Mouse (Mus musculus) olfactory bulb, adult 2 months (tissue): ENCODE results near the gene Cntn5. TPM values are rescaled to one million over a fixed set of nuclear protein-coding genes. Genes with fewer than 3 reads are reported as not detected.

ENCODE experiments used
- H3K27ac ChIP-seq: fragments of 200-500 bp; 2 replicates; pipeline ENCODE4 v1.5.1; 2012; ENCODE audit warnings: low read depth, low read length; ENCODE audit not compliant: insufficient read depth
- H3K4me1 ChIP-seq: fragments of 200-500 bp; 2 replicates; pipeline ENCODE4 v1.6.1; 2012; ENCODE audit warnings: low read length; ENCODE audit not compliant: control insufficient read depth, insufficient read depth
- H3K4me3 ChIP-seq: fragments of 200-500 bp; 2 replicates; pipeline ENCODE4 v1.5.1; 2012; ENCODE audit warnings: mild to moderate bottlenecking, low read depth, low read length, moderate library complexity; ENCODE audit not compliant: insufficient read depth
- CTCF ChIP-seq: fragments of 200-500 bp; IDR thresholded peaks from 2 replicates; pipeline ENCODE4 v1.5.1; 2012; ENCODE audit warnings: low read depth, mild to moderate bottlenecking, low read length, moderate library complexity; ENCODE audit not compliant: insufficient read depth
- POLR2A ChIP-seq: fragments of 200-500 bp; IDR thresholded peaks from 2 replicates; pipeline ENCODE4 v1.6.1; 2012; ENCODE audit warnings: mild to moderate bottlenecking, low read depth, low read length, moderate library complexity; ENCODE audit not compliant: insufficient read depth
- WGBS: fragments of 180-500 bp; shearing (Covaris S2); methylation state at CpG from one replicate; pipeline ENCODE4 v1.1.7; 2018; 5-methylcytosine and 5-hydroxymethylcytosine counted together
- polyA plus RNA-seq: library from polyadenylated mRNA; stranded (reverse); fragments of >200 nt; gene quantifications from 2 replicates; pipeline ENCODE4 v1.2.4, GENCODE M21; 2012; ENCODE audit warnings: low replicate concordance; ENCODE audit not compliant: missing spikeins, insufficient read depth, insufficient read length

The Cntn5 gene
- polyA plus RNA-seq, 1 experiment: not detected

- Histone ChIP-seq H3K27ac (no peak overlapping the region), H3K4me3 (no peak overlapping the region), H3K4me1 (peaks cover 2% of the 10 kb centered on the region; the same call in 1 of the 2 replicates)
- no peak for TF ChIP-seq POLR2A
- no peak for TF ChIP-seq CTCF
- WGBS: 19% methylated on average over 13 of the region's 13 CpGs
Measured at GRCm38 (mm10) chr9:9673277-9674049, 1231.1 kb downstream of the Cntn5 start.

GRCm38 (mm10) chr9:9653463-9653862, 1251.1 kb downstream of the Cntn5 start:
- TF ChIP-seq POLR2A: no peak
- TF ChIP-seq CTCF: no peak
- Histone ChIP-seq H3K4me1 (no peaks in the 10 kb centered on the region), H3K4me3 (no peak overlapping the region), H3K27ac (no peak overlapping the region)
- WGBS: 88% methylated on average over 3 of the region's 3 CpGs

GRCm38 (mm10) chr9:9647361-9647760, 1257.2 kb downstream of the Cntn5 start:
- Histone ChIP-seq H3K4me3 (no peak overlapping the region), H3K4me1 (no peaks in the 10 kb centered on the region), H3K27ac (no peak overlapping the region)
- no peak for TF ChIP-seq POLR2A
- TF ChIP-seq CTCF: no peak
- 84% methylated on average over 3 of the region's 3 CpGs for WGBS

- no peak for TF ChIP-seq POLR2A
- TF ChIP-seq CTCF: no peak
- H3K4me3 ChIP-seq: no peak overlapping the region
- WGBS: 82% methylated on average over 1 of the region's 1 CpGs
- H3K4me1 ChIP-seq: no peaks in the 10 kb centered on the region
- no peak overlapping the region for H3K27ac ChIP-seq
Measured at GRCm38 (mm10) chr9:9646276-9646675, 1258.3 kb downstream of the Cntn5 start.
